Mouse (Mus musculus) ES-E14 (cell line): ENCODE measurements around the gene Fbxl19.

Experiments used
- CHD2 ChIP-seq: IDR thresholded peaks from 2 replicates; pipeline ENCODE4 v1.6.1; 2014; ENCODE audit warnings: mild to moderate bottlenecking, low read depth, low read length, inconsistent platforms
- HCFC1 ChIP-seq: IDR thresholded peaks from 2 replicates; pipeline ENCODE4 v1.6.1; 2012; ENCODE audit warnings: low read length, inconsistent platforms, borderline replicate concordance; ENCODE audit not compliant: insufficient read depth
- MAFK ChIP-seq: IDR thresholded peaks from 2 replicates; pipeline ENCODE4 v1.6.1; 2014; ENCODE audit warnings: mild to moderate bottlenecking, low read depth, low read length, inconsistent platforms; ENCODE audit not compliant: insufficient read depth
- ZC3H11A ChIP-seq: IDR thresholded peaks from 2 replicates; pipeline ENCODE4 v1.6.1; 2012; ENCODE audit warnings: low read depth, mild to moderate bottlenecking, inconsistent platforms, low read length, borderline replicate concordance
- ZNF384 ChIP-seq: IDR thresholded peaks from 2 replicates; pipeline ENCODE4 v1.6.1; 2012; ENCODE audit warnings: low read depth, low read length, inconsistent platforms

DNA sequence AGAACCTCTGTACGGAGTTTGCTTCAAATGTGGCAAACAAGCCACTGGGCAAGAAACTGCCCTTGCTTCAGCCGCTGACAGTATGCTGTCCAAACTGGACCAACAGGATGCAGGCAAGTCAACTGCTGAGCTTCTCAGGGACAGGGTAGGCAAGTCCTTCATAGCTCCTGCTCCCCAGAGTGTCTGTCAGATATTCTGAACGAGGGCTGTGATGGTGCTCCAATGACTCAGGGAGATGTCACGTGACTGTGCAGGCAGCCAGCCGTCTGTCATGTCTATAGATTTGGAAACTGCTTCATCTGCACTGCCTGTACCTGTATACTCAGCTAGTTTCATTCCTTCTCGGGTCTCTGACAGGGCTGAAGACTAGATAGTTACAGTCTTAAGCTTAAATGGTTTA is 45.4 kb upstream of the Fbxl19 start:
- no peak for TF ChIP-seq CHD2
- no peak for TF ChIP-seq ZNF384
- TF ChIP-seq ZC3H11A = no peak
- no peak for TF ChIP-seq MAFK
- TF ChIP-seq HCFC1 = no peak
